Mouse (Mus musculus): ENCODE measurements at regions not wholly inside any gene's neighbourhood (a gene's known extent, or its start where the extent isn't known, plus 50 kb on each side); places are given as distances from the start of the nearest gene placed in this dataset.

- TF ChIP-seq CTCF (IDR thresholded peaks at IDR 0.05), result no peak
- ATAC-seq (ENCODE audit: low FRiP score), result no peak
- 73% methylated on average over 3 of the region's 3 CpGs for WGBS
Observed at GRCm38 (mm10) chr13:83307696-83308095, 196.1 kb upstream of the Mef2c start.

GRCm38 (mm10) chr13:83328488-83328887 is 175.3 kb upstream of the Mef2c start:
- no peak for ATAC-seq (ENCODE audit: low FRiP score)
- WGBS, result 68% methylated on average over 4 of the region's 4 CpGs
- no peaks in the 10 kb centered on the region for H3K27me3 ChIP-seq (ENCODE audit: insufficient read depth, low read length)

More at GRCm38 (mm10) chr13:83307696-83308095, 196.1 kb upstream of the Mef2c start:
- H3K9ac ChIP-seq (replicated peaks; ENCODE audit: low read length, poor library complexity, severe bottlenecking), result no peak overlapping the region
- no peak overlapping the region for H3K27ac ChIP-seq (ENCODE audit: low read depth, low read length)
- H3K4me2 ChIP-seq (ENCODE audit: low read depth, low read length, poor library complexity, severe bottlenecking), result no peak overlapping the region
- no peaks in the 10 kb centered on the region for H3K9me3 ChIP-seq (ENCODE audit: low read length)
- H3K27me3 ChIP-seq (ENCODE audit: insufficient read depth, low read length), result no peaks in the 10 kb centered on the region
- no peak overlapping the region for H3K4me3 ChIP-seq (ENCODE audit: low read depth, low read length)
- no peak for DNase-seq (ENCODE audit: low spot score)
- no peaks in the 10 kb centered on the region for H3K4me1 ChIP-seq (ENCODE audit: insufficient read depth, low read length)
- H3K36me3 ChIP-seq (ENCODE audit: insufficient read depth, low read length), result no peaks in the 10 kb centered on the region

GRCm38 (mm10) chr13:83333728-83334127 is 170.1 kb upstream of the Mef2c start:
- ATAC-seq (ENCODE audit: low FRiP score), result no peak
- WGBS, result 37% methylated on average over 5 of the region's 5 CpGs
- TF ChIP-seq CTCF (IDR thresholded peaks at IDR 0.05), result no peak

More at GRCm38 (mm10) chr13:83328488-83328887, 175.3 kb upstream of the Mef2c start:
- no peaks in the 10 kb centered on the region for H3K4me1 ChIP-seq (ENCODE audit: insufficient read depth, low read length)
- no peaks in the 10 kb centered on the region for H3K36me3 ChIP-seq (ENCODE audit: insufficient read depth, low read length)
- H3K9me3 ChIP-seq (ENCODE audit: low read length), result no peaks in the 10 kb centered on the region
- no peak overlapping the region for H3K27ac ChIP-seq (ENCODE audit: low read depth, low read length)
- H3K4me2 ChIP-seq (ENCODE audit: low read depth, low read length, poor library complexity, severe bottlenecking), result no peak overlapping the region
- DNase-seq (ENCODE audit: low spot score), result no peak
- H3K9ac ChIP-seq (replicated peaks; ENCODE audit: low read length, poor library complexity, severe bottlenecking), result no peak overlapping the region
- no peak for TF ChIP-seq CTCF (IDR thresholded peaks at IDR 0.05)
- no peak overlapping the region for H3K4me3 ChIP-seq (ENCODE audit: low read depth, low read length)

GRCm38 (mm10) chr13:83344611-83345319 is 159.1 kb upstream of the Mef2c start:
- Histone ChIP-seq H3K4me3 (ENCODE audit: low read depth, low read length) (no peak overlapping the region), H3K9ac (replicated peaks; ENCODE audit: low read length, poor library complexity, severe bottlenecking) (no peak overlapping the region), H3K27me3 (ENCODE audit: insufficient read depth, low read length) (no peaks in the 10 kb centered on the region), H3K36me3 (ENCODE audit: insufficient read depth, low read length) (no peaks in the 10 kb centered on the region), H3K4me1 (ENCODE audit: insufficient read depth, low read length) (no peaks in the 10 kb centered on the region), H3K4me2 (ENCODE audit: low read depth, low read length, poor library complexity, severe bottlenecking) (no peak overlapping the region), H3K9me3 (ENCODE audit: low read length) (no peaks in the 10 kb centered on the region), H3K27ac (ENCODE audit: low read depth, low read length) (no peak overlapping the region)
- no peak for DNase-seq (ENCODE audit: low spot score)
- no peak for ATAC-seq (ENCODE audit: low FRiP score)
- no peak for TF ChIP-seq CTCF (IDR thresholded peaks at IDR 0.05)
- 89% methylated on average over 14 of the region's 14 CpGs for WGBS

More at GRCm38 (mm10) chr13:83333728-83334127, 170.1 kb upstream of the Mef2c start:
- Histone ChIP-seq H3K4me3 (ENCODE audit: low read depth, low read length) (no peak overlapping the region), H3K9ac (replicated peaks; ENCODE audit: low read length, poor library complexity, severe bottlenecking) (no peak overlapping the region), H3K27ac (ENCODE audit: low read depth, low read length) (no peak overlapping the region), H3K36me3 (ENCODE audit: insufficient read depth, low read length) (no peaks in the 10 kb centered on the region), H3K4me2 (ENCODE audit: low read depth, low read length, poor library complexity, severe bottlenecking) (no peak overlapping the region), H3K4me1 (ENCODE audit: insufficient read depth, low read length) (no peaks in the 10 kb centered on the region), H3K27me3 (ENCODE audit: insufficient read depth, low read length) (no peaks in the 10 kb centered on the region), H3K9me3 (ENCODE audit: low read length) (no peaks in the 10 kb centered on the region)
- DNase-seq (ENCODE audit: low spot score), result no peak

GRCm38 (mm10) chr13:83355341-83355740 is 148.5 kb upstream of the Mef2c start:
- no peak for TF ChIP-seq CTCF (IDR thresholded peaks at IDR 0.05)
- DNase-seq (ENCODE audit: low spot score) (no peak), ATAC-seq (ENCODE audit: low FRiP score) (no peak)
- no peak overlapping the region for H3K4me2 ChIP-seq (ENCODE audit: low read depth, low read length, poor library complexity, severe bottlenecking)
- no peaks in the 10 kb centered on the region for H3K36me3 ChIP-seq (ENCODE audit: insufficient read depth, low read length)
- no peak overlapping the region for H3K4me3 ChIP-seq (ENCODE audit: low read depth, low read length)
- H3K4me1 ChIP-seq (ENCODE audit: insufficient read depth, low read length), result no peaks in the 10 kb centered on the region
- no peak overlapping the region for H3K9ac ChIP-seq (replicated peaks; ENCODE audit: low read length, poor library complexity, severe bottlenecking)
- H3K27ac ChIP-seq (ENCODE audit: low read depth, low read length), result no peak overlapping the region
- H3K9me3 ChIP-seq (ENCODE audit: low read length), result no peaks in the 10 kb centered on the region
- H3K27me3 ChIP-seq (ENCODE audit: insufficient read depth, low read length), result no peaks in the 10 kb centered on the region
- WGBS, result 81% methylated on average over 4 of the region's 4 CpGs

- WGBS, result 68% methylated on average over 2 of the region's 2 CpGs
- Histone ChIP-seq H3K4me1 (ENCODE audit: insufficient read depth, low read length) (no peaks in the 10 kb centered on the region), H3K27me3 (ENCODE audit: insufficient read depth, low read length) (no peaks in the 10 kb centered on the region), H3K4me2 (ENCODE audit: low read depth, low read length, poor library complexity, severe bottlenecking) (no peak overlapping the region), H3K27ac (ENCODE audit: low read depth, low read length) (no peak overlapping the region), H3K4me3 (ENCODE audit: low read depth, low read length) (no peak overlapping the region), H3K9ac (replicated peaks; ENCODE audit: low read length, poor library complexity, severe bottlenecking) (no peak overlapping the region), H3K36me3 (ENCODE audit: insufficient read depth, low read length) (no peaks in the 10 kb centered on the region), H3K9me3 (ENCODE audit: low read length) (no peaks in the 10 kb centered on the region)
- peak; percentile 4 for DNase-seq (ENCODE audit: low spot score)
- ATAC-seq (ENCODE audit: low FRiP score), result no peak
- no peak for TF ChIP-seq CTCF (IDR thresholded peaks at IDR 0.05)
Observed at GRCm38 (mm10) chr13:83360529-83360928, 143.3 kb upstream of the Mef2c start.

Data from midbrain, postnatal 0 days (tissue).